Mouse (Mus musculus): Measurements from ENCODE around the gene Mylk4. TPM values are rescaled to one million over a fixed set of nuclear protein-coding genes. Genes with fewer than 3 reads are reported as not detected.

Mylk4 gene
- 0.39 and 1.7 TPM in 2 replicates for polyA plus RNA-seq (2016; fragmentation: Nextera tagmentation; extraction: Ambion mirVana)

DNA sequence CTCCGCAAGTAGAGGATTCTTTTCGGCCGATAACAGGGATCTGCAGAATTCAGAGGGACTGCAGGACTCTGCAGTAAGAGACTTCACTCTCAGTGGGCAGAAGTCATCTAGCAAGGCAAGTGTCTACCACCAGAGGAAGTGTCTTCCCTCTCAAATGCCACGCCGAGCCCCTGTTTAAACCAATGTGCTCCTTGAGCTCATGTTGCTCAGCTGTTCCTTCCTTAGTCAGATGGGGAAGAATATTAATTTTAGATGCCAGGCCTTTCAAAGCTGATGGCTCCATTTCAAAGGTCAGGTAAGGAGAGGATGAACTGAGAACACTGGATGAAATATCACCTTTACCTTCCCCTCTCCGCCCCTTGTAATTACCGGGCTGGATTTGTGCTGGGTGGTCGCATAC lies at the start of gene Mylk4:
TSS of gene Mylk4 (minus strand) at position 139 of the 400 bp plus-strand sequence.
- Histone ChIP-seq H3K9me3 (replicated peaks) (no peaks in the 10 kb centered on the region), H3K9ac (no peak within 1 kb of the TSS), H3K4me2 (replicated peaks) (no peak within 1 kb of the TSS), H3K4me3 (no peak within 1 kb of the TSS), H3K27ac (no peak within 1 kb of the TSS), H3K4me1 (no peaks in the 10 kb centered on the region), H3K36me3 (no peaks in the 10 kb centered on the region), H3K27me3 (no peaks in the 10 kb centered on the region)
- no peak for ATAC-seq (ENCODE audit: low FRiP score)
- 84% methylated on average over 8 of the region's 8 CpGs for WGBS

GRCm38 (mm10) chr13:32833237-32833636 lies 49.5 kb upstream of the Mylk4 start:
- H3K4me1 ChIP-seq, result no peaks in the 10 kb centered on the region
- no peak for ATAC-seq (ENCODE audit: low FRiP score)
- WGBS, result 67% methylated on average over 6 of the region's 6 CpGs
- no peak overlapping the region for H3K4me2 ChIP-seq (replicated peaks)
- H3K4me3 ChIP-seq, result no peak overlapping the region
- H3K27me3 ChIP-seq, result no peaks in the 10 kb centered on the region
- H3K36me3 ChIP-seq, result no peaks in the 10 kb centered on the region
- no peak overlapping the region for H3K9ac ChIP-seq
- H3K9me3 ChIP-seq (replicated peaks), result no peaks in the 10 kb centered on the region
- H3K27ac ChIP-seq, result no peak overlapping the region

DNA sequence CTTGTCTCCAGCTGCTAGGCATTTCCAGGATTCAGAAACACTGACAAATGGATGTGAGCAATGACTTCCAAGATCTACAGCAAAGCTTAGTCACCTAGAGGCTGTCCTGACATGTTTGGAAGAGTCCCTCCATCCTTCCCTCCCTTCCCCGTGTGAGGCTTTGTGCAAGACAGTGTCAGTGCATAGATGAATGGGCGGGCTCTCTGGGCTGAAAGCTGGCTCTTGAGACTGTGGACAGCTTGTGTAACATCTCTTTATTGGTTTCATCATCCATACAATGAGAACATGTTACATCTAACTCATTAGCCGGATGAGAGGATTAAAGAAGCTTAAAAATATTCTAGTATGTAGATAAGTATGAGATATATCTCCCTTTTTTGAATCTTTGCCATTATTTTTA lies 49.0 kb upstream of the Mylk4 start:
- 74% methylated on average over 3 of the region's 3 CpGs for WGBS
- no peak overlapping the region for H3K9ac ChIP-seq
- H3K4me3 ChIP-seq, result no peak overlapping the region
- H3K36me3 ChIP-seq, result no peaks in the 10 kb centered on the region
- no peak for ATAC-seq (ENCODE audit: low FRiP score)
- no peak overlapping the region for H3K27ac ChIP-seq
- H3K27me3 ChIP-seq, result no peaks in the 10 kb centered on the region
- H3K4me1 ChIP-seq, result no peaks in the 10 kb centered on the region
- H3K4me2 ChIP-seq (replicated peaks), result no peak overlapping the region
- H3K9me3 ChIP-seq (replicated peaks), result no peaks in the 10 kb centered on the region

GRCm38 (mm10) chr13:32831505-32832273 lies 47.9 kb upstream of the Mylk4 start:
- Histone ChIP-seq H3K27ac (no peak overlapping the region), H3K27me3 (no peaks in the 10 kb centered on the region), H3K4me2 (replicated peaks) (no peak overlapping the region), H3K4me1 (no peaks in the 10 kb centered on the region), H3K9me3 (replicated peaks) (no peaks in the 10 kb centered on the region), H3K36me3 (no peaks in the 10 kb centered on the region), H3K4me3 (no peak overlapping the region), H3K9ac (no peak overlapping the region)
- no peak for ATAC-seq (ENCODE audit: low FRiP score)
- 72% methylated on average over 3 of the region's 3 CpGs for WGBS

DNA sequence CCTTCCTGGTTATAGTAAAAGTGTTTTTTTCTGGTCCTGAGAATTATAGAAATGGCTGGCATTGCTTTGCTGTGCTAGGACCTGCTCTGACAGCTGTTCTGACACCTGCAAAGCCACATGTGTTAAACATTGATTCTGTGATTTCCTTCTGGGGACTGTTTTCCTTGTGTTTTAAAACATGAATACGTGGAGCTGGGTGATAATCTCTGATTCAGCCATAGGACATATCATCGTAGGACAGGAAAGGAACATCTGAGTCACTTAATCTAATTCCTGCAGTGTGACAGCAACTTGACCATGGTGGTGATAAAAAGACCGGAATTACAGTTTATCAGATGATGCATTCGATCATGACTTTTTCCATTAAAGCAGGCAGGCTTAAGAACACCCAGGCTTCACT lies 45.1 kb upstream of the Mylk4 start:
- Histone ChIP-seq H3K4me2 (replicated peaks) (no peak overlapping the region), H3K4me3 (no peak overlapping the region), H3K27ac (no peak overlapping the region), H3K4me1 (no peaks in the 10 kb centered on the region), H3K27me3 (no peaks in the 10 kb centered on the region), H3K9ac (no peak overlapping the region), H3K36me3 (no peaks in the 10 kb centered on the region), H3K9me3 (replicated peaks) (no peaks in the 10 kb centered on the region)
- WGBS, result 90% methylated on average over 4 of the region's 4 CpGs
- ATAC-seq (ENCODE audit: low FRiP score), result no peak

DNA sequence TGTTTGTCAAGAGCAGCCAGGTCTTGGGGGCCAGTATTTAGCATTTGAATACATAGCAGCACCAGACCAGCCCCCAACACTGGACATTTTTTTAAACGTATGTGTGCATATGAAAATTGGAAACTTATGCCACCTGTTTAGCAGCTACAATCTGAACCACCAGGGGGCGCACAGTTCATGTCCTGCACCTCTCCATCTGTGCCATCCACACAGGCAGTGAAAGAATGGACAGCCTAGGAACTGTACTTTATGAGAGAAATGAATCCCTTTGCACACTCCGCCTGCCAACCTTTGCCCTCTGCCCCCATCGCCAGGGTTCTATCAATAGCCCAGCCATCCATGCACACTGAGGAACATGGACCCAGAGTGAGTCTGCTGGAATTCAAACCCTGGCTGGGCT lies 44.2 kb upstream of the Mylk4 start:
- H3K4me1 ChIP-seq, result no peaks in the 10 kb centered on the region
- WGBS, result 58% methylated on average over 4 of the region's 4 CpGs
- no peak overlapping the region for H3K27ac ChIP-seq
- no peak overlapping the region for H3K4me2 ChIP-seq (replicated peaks)
- peak; percentile 52; the same call in 1 of the 2 replicates for ATAC-seq (ENCODE audit: low FRiP score)
- H3K4me3 ChIP-seq, result no peak overlapping the region
- no peak overlapping the region for H3K9ac ChIP-seq
- no peaks in the 10 kb centered on the region for H3K27me3 ChIP-seq
- H3K9me3 ChIP-seq (replicated peaks), result no peaks in the 10 kb centered on the region
- no peaks in the 10 kb centered on the region for H3K36me3 ChIP-seq

GRCm38 (mm10) chr13:32827111-32827822 lies 43.5 kb upstream of the Mylk4 start:
- H3K27me3 ChIP-seq, result no peaks in the 10 kb centered on the region
- no peaks in the 10 kb centered on the region for H3K4me1 ChIP-seq
- H3K9me3 ChIP-seq (replicated peaks), result no peaks in the 10 kb centered on the region
- no peaks in the 10 kb centered on the region; the same call in 1 of the 2 replicates for H3K36me3 ChIP-seq
- ATAC-seq (ENCODE audit: low FRiP score), result peak; percentile 19; the same call in 1 of the 2 replicates
- 81% methylated on average over 3 of the region's 3 CpGs for WGBS
- H3K4me3 ChIP-seq, result no peak overlapping the region
- H3K4me2 ChIP-seq (replicated peaks), result no peak overlapping the region
- no peak overlapping the region for H3K9ac ChIP-seq
- H3K27ac ChIP-seq, result no peak overlapping the region

- Histone ChIP-seq H3K27me3 (no peaks in the 10 kb centered on the region), H3K27ac (no peak overlapping the region), H3K4me2 (replicated peaks) (no peak overlapping the region), H3K9ac (no peak overlapping the region), H3K9me3 (replicated peaks) (no peaks in the 10 kb centered on the region), H3K4me3 (no peak overlapping the region), H3K4me1 (no peaks in the 10 kb centered on the region), H3K36me3 (peaks cover 16% of the 10 kb centered on the region)
- no peak for ATAC-seq (ENCODE audit: low FRiP score)
- WGBS, result 93% methylated on average over 8 of the region's 8 CpGs
These were observed 41.8 kb upstream of the Mylk4 start for GRCm38 (mm10) chr13:32825546-32825945.

DNA sequence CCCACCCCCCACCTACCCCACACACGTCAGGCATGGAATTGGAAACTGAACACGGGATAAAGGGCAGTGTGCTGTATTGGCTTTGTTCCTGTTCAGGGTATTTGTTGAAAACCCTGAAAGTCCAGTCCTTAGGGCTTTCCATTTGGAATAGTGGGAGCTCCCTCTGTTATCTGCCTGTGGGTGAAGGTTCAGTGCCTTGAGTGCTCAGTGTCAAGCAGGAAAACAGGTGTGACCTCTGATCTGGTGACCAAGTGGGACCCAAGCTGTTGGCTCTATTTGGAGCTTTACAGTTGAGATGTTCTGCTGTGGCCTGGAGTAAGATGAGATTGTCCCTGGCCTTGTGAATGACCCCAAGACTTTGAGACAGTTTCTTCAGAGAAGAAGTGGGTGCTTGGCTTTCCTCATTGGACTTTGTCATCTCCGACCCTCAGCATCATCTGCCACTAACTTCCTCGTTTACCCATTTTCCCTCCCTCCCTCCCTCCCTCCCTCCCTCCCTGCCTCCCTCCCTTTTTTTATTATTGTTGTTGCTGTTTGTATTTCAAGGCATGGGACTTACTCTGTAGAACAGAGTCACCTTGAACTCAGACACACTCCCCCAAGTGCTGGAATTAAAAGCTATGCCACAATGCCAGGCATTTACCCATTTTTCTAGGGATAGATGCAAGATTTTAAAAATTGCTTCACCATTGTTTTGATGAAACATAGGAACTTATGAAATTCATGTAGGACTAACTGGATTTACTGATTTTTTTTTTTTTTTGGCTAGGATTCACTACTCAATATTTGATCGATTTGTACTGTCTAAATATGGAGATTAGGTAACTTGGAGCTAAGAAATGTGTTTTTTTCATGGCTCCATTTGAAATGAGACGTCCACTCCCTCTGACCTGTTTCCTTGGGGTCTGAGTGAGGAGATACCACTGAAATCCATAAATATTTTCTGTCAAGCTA lies 40.9 kb upstream of the Mylk4 start:
- 82% methylated on average over 6 of the region's 6 CpGs for WGBS
- no peak for ATAC-seq (ENCODE audit: low FRiP score)

GRCm38 (mm10) chr13:32823126-32823525 lies 39.4 kb upstream of the Mylk4 start:
- no peak overlapping the region for H3K27ac ChIP-seq
- ATAC-seq (ENCODE audit: low FRiP score), result no peak
- no peak overlapping the region for H3K4me3 ChIP-seq
- no peak overlapping the region for H3K4me2 ChIP-seq (replicated peaks)
- H3K9ac ChIP-seq, result no peak overlapping the region
- H3K4me1 ChIP-seq, result no peaks in the 10 kb centered on the region
- H3K9me3 ChIP-seq (replicated peaks), result no peaks in the 10 kb centered on the region
- WGBS, result 82% methylated on average over 6 of the region's 6 CpGs
- peaks cover 37% of the 10 kb centered on the region for H3K36me3 ChIP-seq
- H3K27me3 ChIP-seq, result no peaks in the 10 kb centered on the region

More for the DNA sequence above, 40.9 kb upstream of the Mylk4 start:
- no peaks in the 10 kb centered on the region for H3K9me3 ChIP-seq (replicated peaks)
- no peak overlapping the region for H3K27ac ChIP-seq
- H3K4me2 ChIP-seq (replicated peaks), result no peak overlapping the region
- no peaks in the 10 kb centered on the region for H3K4me1 ChIP-seq
- no peak overlapping the region for H3K9ac ChIP-seq
- peaks cover 24% of the 10 kb centered on the region for H3K36me3 ChIP-seq
- H3K4me3 ChIP-seq, result no peak overlapping the region
- no peaks in the 10 kb centered on the region for H3K27me3 ChIP-seq

DNA sequence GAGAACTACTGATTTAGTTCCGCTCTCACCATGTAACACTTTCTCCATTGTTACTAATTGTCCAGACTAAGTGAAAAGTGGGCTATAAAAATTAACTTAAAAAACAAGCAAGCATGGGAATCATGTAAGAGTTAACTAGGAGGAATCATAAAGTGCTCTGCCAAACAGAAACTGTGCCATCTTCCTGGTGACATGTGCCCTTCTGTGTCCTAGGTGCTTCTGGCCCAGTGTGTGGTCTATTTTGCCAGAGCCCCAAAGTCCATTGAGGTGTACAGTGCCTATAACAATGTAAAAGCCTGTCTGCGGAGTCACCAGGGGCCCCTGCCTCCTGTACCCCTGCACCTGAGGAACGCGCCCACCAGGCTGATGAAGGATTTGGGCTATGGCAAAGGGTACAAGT lies 37.9 kb upstream of the Mylk4 start:
- no peaks in the 10 kb centered on the region for H3K4me1 ChIP-seq
- H3K4me2 ChIP-seq (replicated peaks), result no peak overlapping the region
- ATAC-seq (ENCODE audit: low FRiP score), result no peak
- no peaks in the 10 kb centered on the region for H3K9me3 ChIP-seq (replicated peaks)
- H3K27me3 ChIP-seq, result no peaks in the 10 kb centered on the region
- H3K27ac ChIP-seq, result no peak overlapping the region
- H3K9ac ChIP-seq, result no peak overlapping the region
- WGBS, result 98% methylated on average over 4 of the region's 4 CpGs
- peaks cover 49% of the 10 kb centered on the region for H3K36me3 ChIP-seq
- H3K4me3 ChIP-seq, result no peak overlapping the region

DNA sequence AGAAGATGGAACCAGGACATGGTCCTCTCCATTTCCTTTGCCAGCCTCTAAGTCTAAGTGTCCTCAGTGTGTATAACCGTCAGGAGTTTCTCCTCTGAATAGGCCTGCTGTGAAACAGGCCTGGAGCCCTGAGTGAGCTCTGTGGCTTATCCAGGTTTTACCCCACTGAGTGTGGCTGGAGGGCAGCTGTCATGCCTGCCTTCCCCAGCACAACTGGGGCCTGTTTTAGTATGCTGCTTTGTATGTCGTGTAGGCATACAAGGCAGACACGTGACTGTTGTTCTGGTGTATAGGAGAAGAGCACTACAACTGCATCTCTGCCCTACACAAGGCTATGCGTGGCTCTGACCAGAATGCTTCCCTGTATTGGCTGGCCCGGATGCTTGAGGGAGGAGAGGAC lies 36.2 kb upstream of the Mylk4 start:
- H3K27me3 ChIP-seq, result no peaks in the 10 kb centered on the region
- WGBS, result 91% methylated on average over 5 of the region's 5 CpGs
- no peak overlapping the region for H3K4me2 ChIP-seq (replicated peaks)
- no peak for ATAC-seq (ENCODE audit: low FRiP score)
- no peak overlapping the region for H3K9ac ChIP-seq
- H3K4me1 ChIP-seq, result no peaks in the 10 kb centered on the region
- peaks cover 57% of the 10 kb centered on the region for H3K36me3 ChIP-seq
- no peak overlapping the region for H3K4me3 ChIP-seq
- no peaks in the 10 kb centered on the region for H3K9me3 ChIP-seq (replicated peaks)
- no peak overlapping the region for H3K27ac ChIP-seq

Data from hindbrain, embryonic 12.5 days (tissue).